Mouse (Mus musculus) adrenal gland, postnatal 4 days (tissue): ENCODE data around the gene Enpp4. TPM values are rescaled to one million over a fixed set of nuclear protein-coding genes. Genes with fewer than 3 reads are reported as not detected.

Experiments
- DNase-seq, 2 experiments: peaks; one replicate each; pipeline ENCODE4 v3.0.0; 2021 to 2022; ENCODE audit warnings: low spot score in 2 of 2, mixed read lengths in 2 of 2
- total RNA-seq, 2 experiments: library from RNA; stranded (reverse); gene quantifications; 2 replicates each; pipeline ENCODE4 v1.2.3; 2021

Gene Enpp4
- total RNA-seq, 2 experiments from 2014 or later = 9.7 to 9.8 TPM

DNA sequence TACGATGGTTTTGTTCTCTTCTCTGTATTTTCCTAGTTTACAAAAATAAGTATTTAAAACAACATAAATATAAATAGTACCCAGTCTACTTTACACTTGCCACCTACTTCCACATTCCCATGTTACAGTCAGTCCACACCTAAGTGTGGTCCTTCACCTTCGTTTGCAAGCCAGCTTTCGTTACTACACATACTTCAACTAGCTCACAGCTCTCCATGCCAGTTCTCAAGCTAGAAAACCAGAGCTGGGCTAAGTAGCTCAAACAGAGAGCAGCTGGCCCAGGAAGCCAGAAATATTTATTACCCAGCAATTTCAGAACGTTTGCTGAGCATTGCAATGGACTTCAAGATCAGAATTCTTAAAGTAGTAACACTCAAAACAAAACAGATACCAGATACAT is 5.1 kb downstream of the Enpp4 start:
- DNase-seq = no peak

DNA sequence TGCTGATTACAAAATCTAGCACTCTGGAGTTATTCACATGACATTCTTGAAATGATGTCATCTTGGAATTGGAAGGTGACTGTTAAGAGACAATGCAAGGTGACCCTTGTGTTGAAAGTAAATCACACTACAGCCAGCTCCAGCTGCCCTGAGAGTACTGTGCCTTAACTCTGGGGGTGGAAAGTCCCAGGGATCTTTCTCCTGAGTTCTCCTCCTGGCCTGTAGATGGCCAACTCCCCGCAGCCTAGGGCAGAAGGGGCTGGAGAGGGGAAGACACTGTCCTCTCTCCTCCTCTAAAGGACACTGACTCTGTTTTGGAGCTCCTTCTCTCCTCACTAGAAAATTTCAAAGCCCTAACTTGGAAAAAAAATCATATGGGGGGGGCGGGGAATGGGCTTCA is 14.1 kb downstream of the Enpp4 start:
- DNase-seq = no peak

DNA sequence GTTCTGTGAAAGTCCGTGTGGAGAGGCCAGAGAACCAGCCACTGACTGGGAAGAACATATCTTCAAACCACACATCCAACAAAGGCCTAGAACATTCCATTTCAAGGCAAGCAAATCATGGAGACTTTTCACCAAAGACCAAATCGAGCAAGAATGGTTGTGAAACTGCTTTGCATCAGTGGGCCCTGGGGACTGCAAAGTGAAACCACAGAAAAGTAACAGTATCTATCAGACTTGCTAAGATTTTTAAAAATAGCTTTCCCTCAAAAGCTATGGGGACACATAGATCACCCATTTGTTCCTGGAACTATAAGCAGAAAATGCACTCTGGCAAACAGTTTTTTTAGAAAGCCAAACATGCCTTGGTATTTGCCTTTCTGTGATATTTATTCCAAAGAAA is 14.7 kb downstream of the Enpp4 start:
- no peak for DNase-seq

DNA sequence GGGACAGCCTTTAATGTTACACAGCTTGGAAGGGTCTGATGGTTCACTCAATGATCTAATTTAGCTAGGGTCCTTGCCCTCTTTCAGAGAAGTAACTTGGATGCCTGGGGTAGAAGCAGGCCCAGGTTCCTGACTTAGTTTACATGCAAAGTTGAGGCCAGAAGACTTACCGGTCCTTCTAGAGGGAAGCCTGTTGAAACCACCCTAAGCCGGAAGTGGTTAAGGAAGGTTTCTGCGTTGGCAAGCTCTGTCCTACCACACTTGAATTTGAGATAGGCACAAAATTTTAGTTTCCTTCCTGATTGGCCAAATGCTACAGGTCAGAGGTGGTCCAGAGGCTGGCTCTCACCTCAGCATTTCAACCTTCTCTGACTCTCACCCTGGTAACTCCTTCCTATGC is 17.4 kb downstream of the Enpp4 start:
- no peak for DNase-seq

DNA sequence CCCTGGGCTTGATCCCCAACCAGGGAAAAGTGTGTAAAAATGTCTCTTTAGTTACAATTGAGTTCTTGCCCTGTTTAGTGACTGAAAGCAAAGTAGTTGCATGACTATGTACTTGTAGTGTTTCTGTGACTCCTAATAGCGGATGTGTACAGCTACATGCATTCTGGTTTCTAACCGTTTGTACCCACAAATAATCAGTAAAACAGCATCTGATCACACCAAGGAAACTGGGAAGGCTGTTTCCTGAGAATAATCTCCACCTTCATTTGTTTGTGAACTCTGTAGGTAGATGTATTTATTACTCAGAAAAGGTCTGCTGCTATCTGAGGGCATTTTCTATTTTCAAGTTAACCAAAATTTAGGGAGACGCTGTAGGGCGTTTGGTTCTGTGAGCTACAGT is 22.5 kb downstream of the Enpp4 start:
- no peak for DNase-seq

DNA sequence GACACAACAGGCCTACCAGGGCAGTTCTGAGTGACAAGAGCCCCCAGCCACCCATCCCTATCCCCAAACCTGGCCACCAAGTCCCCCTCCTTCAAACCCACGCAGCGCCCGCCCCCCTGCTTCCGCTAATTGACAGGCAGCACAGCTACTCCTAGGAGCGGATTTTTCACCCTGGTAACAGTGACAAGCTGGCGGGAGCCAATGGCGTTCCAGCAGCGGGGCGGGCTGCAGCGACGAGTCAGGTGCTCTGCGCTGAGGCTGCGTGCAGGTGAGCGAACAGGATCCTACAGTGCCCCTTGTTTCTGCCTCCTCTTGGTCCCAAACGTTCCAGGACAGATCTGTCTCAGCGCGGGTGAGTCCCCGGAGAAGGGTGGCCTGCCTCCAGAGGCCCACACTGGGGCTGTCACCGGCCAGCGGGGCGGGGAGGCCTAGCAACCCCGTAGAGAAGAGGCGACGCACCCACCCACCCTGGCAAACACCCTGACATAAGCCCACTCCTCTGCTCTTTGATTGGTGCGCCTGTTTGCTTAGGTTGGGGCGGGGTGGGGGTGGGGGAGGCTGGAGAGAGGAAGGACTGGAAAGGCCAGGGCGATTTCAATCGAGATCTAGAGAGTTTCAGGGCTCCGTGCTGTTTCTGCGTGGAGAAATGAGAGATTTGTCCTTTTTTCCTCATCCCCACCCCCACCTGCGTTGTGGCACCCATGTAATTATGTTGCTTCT is 26.8 kb downstream of the Enpp4 start, which contains the start of gene Enpp5:
TSS of gene Enpp5 (plus strand) at position 183 of the 720 bp plus-strand sequence.
- peak; percentile 65 for DNase-seq

DNA sequence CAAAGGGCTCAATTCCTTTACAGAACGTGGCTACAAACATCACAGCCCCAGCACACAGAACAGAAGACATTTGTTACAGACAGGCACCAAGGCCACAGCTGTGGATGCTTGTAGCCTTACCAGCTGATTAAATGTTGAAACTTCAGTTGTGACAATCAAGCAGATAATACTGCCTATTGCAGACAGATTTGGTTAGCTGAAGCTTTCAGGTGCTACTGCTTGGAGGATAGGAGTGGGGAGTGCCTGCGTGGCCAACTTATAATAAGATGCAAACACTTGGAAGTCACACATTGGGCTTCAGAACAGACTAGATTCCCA is 27.8 kb downstream of the Enpp4 start:
- DNase-seq = no peak

DNA sequence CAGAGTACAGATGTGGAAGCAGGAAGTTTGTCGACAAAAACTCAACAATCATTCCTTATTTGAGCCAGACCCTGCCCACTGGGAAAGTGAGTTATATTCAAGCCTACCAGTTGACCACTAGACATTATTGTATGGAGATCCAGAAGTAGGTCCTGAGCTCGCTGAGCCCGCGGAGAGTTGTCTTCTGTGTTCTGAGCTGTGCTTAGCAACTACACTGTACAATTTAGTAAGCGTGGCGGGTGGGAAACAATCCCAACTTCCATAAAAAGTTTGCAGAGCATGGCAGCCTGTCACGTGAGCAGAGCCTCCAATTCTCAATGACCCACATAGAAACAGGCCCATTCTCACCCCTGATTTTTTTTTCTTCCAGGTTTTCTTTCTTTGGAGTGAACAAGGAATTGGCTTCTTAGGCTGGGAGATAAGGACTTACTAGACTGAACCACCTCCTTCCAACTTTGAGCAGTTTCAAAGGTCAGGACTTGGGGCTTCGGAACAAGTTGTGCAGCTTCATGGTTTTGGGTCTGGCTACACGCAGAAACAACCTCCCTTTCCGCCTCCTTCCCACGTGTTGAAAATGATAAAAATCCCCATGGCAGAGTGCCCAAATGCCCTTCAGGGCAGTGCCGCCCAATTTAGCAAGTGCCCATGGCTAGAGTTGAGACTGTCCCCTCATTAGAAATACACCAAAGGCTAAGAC is 28.3 kb downstream of the Enpp4 start:
- no peak for DNase-seq

DNA sequence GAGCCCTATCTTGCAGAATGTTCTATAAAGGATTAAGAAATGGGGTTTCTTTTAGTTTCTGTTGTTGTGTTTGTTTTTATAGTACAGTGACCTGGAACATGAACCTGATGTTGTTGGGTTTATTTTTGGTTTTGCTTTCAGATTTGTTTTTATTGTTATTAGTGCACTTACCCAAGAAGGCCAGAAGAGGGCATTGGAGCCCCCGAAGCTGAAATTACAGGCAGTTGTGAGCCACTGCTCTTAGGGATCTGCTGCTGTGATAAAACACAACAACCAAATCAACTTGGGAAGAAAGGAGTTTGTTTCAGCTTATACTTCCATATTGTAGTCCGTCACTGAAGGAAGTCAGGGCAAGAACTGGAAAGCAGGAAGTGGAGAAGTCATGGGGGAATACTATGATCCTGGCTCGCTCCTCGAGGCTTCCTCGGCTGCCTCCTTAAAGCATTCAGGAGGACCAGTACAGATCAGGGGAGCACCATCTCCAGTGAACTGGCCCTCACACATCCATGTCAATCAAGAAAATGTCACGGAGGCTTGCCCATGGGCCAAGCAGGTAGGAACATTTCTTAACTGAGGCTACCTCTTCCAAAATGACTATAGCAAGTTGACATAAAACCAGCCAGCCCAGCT is 29.4 kb downstream of the Enpp4 start:
- DNase-seq = no peak

DNA sequence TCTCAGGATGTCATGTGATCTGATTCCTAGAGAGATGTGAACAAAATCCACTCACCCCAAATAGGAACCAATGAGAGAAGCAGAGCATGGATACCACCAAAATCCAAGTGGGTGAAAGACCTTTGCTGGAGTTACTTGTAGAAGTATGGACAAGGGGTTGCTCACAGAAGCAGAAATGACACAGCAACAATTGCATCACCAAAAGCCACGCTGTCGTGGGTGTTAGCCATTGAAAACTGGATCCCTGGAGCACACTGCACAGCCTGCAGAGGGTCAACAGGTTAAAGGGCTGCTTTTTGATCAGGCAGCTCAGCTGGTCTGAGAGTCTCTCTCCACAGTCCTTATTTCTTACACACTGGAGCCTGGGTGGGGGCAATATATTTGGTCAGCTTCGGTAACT is 30.0 kb downstream of the Enpp4 start:
- no peak for DNase-seq

DNA sequence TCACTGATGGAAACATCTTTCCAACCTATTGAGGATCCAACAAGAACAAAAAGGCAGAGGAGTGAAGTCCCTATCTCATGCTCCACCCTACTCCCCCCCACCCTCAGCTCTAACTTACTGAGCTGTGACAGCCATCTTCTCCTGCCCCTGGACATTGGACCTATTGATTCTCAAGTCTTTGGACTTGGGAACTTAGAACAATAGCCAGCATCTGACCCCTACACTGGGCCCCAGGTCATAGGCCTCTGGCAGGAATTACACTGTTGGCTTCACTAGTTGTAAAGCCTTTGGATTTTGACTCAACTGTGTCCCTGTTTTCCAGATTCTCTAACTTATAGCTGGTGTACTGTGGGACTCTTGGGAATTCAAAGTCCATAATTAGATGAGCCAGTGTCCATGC is 33.9 kb downstream of the Enpp4 start:
- no peak for DNase-seq

DNA sequence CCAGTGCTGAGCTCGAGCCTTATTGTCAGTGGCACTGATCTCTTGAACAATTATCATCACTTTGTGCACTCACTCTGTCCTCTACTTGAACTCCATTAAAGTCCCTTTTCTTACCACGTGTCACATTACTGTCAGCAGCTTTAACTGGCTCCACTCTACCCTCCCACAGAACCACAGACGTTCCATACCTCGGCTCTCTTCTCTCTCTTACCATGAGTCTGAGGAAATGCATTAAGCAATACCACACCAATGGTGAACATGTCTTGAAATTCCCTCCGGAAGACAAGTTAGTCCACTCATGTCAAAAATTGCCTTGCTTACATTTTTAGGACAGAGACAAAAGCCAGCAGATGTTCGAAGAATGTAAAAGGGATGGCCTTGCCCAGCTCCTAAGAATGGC is 36.7 kb downstream of the Enpp4 start:
- no peak for DNase-seq

DNA sequence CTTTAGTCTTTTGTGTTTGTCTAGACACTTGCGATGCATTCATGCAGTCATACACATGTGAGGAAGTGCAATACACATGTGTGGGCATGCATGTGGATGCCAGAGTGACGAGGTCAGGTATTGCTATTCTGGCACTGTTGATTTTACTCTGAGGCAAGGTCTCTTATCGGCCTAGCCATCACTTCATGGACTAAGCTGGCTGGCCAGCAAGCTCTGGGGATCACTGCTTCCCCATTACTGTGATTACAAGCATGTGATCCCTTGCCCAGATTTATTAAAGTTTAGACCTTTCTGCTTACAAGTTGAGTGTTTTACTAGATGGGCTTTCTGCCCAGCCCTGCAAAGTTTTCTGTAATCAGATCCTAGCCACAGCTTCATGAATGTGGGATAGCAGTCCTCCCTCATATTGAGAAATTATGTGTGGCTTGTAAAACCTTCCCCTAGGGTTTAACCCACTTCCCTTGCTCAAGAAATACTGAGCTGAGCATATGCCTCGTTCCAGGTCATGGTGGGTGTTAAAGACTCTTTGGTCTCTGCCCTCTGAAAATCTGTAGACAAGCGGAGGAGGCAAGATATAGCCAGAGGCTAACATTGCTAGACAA is 44.2 kb downstream of the Enpp4 start:
- DNase-seq = no peak

DNA sequence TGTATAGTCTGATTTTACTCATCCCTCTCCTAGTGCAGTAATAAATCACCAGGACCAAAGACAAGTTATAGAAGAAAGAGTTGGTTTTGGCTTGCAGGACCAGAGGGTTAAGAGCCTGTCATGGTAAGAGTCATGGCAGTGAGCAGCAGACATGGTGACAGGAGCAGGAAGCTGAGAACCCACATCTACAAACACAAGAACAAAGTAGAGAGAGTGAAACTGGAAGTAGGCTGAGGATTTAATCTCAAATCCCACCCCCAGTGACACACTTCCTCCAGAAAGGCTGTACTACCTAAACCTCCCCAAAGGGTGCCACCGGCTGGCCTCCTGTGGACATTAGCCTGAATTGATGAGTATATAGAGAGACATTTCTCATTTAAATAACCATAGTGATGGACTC is 44.8 kb downstream of the Enpp4 start:
- no peak for DNase-seq

DNA sequence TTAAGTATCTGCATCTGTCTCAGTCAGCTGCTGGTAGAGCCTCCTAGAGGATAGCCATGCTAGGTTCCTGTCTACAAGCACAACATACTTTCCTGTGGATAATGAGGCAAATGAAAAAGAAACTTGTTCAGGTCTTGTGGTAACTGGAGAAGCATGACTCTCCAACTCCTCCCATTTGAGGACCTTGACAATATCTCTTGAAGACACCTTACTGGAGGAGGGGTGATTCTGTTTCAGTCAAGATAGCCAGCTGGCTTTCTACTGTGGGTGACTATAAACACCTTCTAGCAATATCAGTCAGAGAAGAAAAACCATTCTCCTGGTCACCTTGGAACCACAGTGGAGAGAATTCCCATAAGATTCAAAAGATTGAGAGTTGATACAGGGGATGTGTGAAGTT is 47.5 kb downstream of the Enpp4 start:
- no peak for DNase-seq

DNA sequence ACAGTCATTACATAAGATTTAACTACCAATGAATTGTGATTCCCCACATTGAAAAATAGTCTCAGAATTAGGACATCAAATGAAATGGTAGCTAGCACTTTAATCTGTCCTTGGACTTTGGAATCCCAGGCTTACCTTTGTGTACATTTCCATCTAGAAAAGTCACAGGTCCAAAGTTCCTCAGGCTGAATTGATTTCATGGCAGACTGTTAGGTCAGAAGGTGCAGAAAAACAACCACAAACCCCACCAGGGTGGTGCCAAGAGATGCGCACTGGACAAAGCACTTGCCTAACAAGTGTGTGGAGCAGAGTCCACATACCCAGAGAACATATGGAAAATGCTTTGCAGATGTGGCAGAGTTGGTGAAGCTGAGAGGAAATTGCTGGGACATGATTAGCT is 48.5 kb downstream of the Enpp4 start:
- DNase-seq = no peak

DNA sequence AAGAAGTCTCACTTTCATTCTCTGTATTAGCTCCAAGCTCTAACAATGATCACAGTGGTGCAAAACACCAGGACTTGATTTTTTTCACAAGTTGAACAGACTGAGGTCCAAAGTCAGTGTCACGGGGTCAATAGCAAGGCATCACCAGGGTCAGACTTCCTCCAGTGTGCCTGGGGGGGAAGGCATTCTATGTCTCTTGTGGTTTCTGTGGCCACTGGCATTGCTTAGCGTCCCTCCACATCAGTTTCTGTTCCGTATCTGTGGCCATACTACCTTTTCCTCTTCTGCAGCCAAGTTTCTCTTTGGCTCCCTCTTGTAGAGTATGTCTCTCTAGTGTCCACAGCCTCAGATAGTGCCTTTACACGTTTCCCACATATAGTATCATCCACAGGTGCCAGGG is 52.2 kb downstream of the Enpp4 start:
- no peak for DNase-seq

Other genes with a start within 250 kb of the Enpp4 start
- gene Enpp5, start 27.0 kb downstream of the Enpp4 start, total RNA-seq = 10 to 100 TPM; 35.8 to 37.7 TPM
- 10 to 100 TPM in 1 of 2 experiments, 1 to 10 TPM in 1; 7.9 to 11.2 TPM for gene Clic5, start 82.8 kb upstream of the Enpp4 start, total RNA-seq